Mouse (Mus musculus) liver, adult 2 months (tissue): ENCODE data around the gene Gm49322.

Experiments used
- CTCF ChIP-seq: fragments of 200-500 bp; IDR thresholded peaks from 2 replicates; pipeline ENCODE4 v1.5.1; 2011; ENCODE audit warnings: low read depth, low read length, control low read depth
- POLR2A ChIP-seq: fragments of 200-500 bp; IDR thresholded peaks from 2 replicates; pipeline ENCODE4 v1.6.1; 2011; ENCODE audit warnings: low read length, control low read depth; ENCODE audit not compliant: insufficient read depth; ENCODE audit errors: extremely low read depth

DNA sequence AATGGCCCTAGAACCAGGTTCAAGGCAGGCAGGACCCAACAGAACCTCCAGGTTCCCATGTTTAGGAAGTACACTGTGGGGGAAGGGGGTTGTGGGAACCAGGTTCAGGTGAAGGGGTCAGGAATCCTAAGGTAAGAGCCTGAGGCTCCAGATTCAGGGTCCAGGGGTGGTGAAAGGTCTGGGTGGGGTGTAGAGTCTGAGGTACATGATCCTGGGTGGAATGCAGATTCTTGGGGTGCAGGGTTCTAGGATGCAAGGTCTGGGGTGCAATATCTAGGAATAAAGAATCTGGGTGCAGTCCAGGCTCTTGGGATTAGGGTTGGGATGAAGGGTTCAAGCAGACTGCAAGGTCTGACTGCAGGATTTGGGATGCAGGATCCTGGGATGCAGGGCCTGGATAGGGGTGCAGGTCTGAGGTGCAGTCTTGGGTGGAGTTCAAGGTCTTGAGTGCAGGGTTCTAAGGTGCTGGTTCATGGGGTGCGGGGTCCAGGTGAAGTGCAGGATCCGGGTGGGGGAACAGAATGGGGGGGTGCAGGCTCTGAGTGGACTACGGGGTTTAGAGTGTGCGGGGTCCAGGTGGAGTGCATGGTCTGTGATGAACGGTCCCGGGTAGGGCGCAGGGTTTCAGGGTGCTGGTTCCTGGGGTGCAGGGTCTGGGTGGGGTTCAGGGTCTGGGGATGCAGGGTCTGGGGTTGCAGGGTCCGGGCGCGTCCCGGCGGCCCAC, 49.7 kb downstream of the Gm49322 start:
- no peak for TF ChIP-seq POLR2A
- no peak for TF ChIP-seq CTCF
